Mouse (Mus musculus): ENCODE results near the gene Mtch1.

DNA sequence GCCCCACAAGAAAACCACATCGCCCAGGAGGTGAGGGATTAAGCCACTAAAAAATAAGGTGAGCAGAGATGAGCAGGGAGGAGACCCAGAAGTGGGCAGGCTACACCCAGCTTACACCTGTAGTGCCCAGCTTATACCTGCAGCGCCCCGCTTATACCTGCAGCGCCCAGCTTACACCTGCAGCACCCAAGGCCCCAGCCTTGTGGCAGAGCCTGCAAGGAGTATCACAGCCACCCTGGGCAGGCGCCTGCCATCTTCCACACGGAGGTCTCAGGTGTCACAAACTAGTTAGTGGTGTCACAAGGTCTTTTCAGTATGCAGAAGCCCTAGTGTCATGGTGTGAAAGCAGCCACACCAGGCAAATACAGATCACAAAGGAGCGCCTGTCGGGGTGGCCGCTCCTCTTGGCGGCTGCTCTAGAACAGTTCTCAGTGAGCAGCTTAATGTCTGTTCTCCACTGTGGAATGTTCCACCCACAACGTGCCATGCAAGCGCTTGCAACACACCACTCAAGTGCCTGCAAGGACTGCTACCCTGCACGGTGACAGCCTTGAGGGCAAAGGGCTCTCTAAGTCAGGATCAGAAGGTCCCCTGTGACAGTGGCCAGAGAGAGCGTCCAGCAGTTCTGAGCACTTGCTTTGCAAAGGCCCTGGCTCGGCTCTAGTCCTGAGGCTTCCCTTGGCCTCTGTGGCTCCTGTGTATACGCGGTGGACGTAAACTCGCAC is 11.3 kb downstream of the Mtch1 start:
- TF ChIP-seq CTCF (IDR thresholded peaks at IDR 0.05): no peak
- TF ChIP-seq EP300 (IDR thresholded peaks at IDR 0.05): no peak
